Mouse (Mus musculus) kidney, embryonic 16.5 days (tissue): ENCODE measurements around the gene Ccm2. TPM values are rescaled to one million over a fixed set of nuclear protein-coding genes. Genes with fewer than 3 reads are reported as not detected.

Source experiments
- ATAC-seq: fragments of 200-750 bp; cut with Nextera tagmentation; 2 replicates; pipeline ENCODE4 v1.8.0; 2017; ENCODE audit warnings: moderate TSS enrichment; ENCODE audit not compliant: low FRiP score, low TSS enrichment
- H3K27ac ChIP-seq: fragments of 300-500 bp; sonication (generic); 2 replicates; pipeline ENCODE4 v1.5.1; 2014; ENCODE audit warnings: low read length
- H3K27me3 ChIP-seq: fragments of 300-500 bp; sonication (generic); 2 replicates; pipeline ENCODE4 v1.6.1; 2014; ENCODE audit warnings: low read length, control low read depth, mixed read lengths; ENCODE audit not compliant: insufficient read depth
- H3K36me3 ChIP-seq: fragments of 300-500 bp; sonication (generic); 2 replicates; pipeline ENCODE4 v1.6.1; 2014; ENCODE audit warnings: low read length, control low read depth, mixed read lengths; ENCODE audit not compliant: insufficient read depth
- H3K4me1 ChIP-seq: fragments of 300-500 bp; sonication (generic); 2 replicates; pipeline ENCODE4 v1.6.1; 2014; ENCODE audit warnings: low read length, control low read depth, mixed read lengths; ENCODE audit not compliant: insufficient read depth
- H3K4me2 ChIP-seq: fragments of 300-500 bp; sonication (generic); replicated peaks from 2 replicates; pipeline ENCODE4 v1.6.1; 2014; ENCODE audit warnings: low read depth, low read length
- H3K4me3 ChIP-seq: fragments of 300-500 bp; sonication (generic); 2 replicates; pipeline ENCODE4 v1.5.1; 2014; ENCODE audit warnings: mild to moderate bottlenecking, low read length
- H3K9ac ChIP-seq: fragments of 300-500 bp; sonication (generic); replicated peaks from 2 replicates; pipeline ENCODE4 v1.6.1; 2014; ENCODE audit warnings: low read length
- H3K9me3 ChIP-seq: fragments of 300-500 bp; sonication (generic); 2 replicates; pipeline ENCODE4 v1.6.1; 2016; ENCODE audit warnings: low read length, control low read depth
- WGBS: fragments of 180-500 bp; shearing (Covaris S2); extraction: QIAGEN DNeasy Blood & Tissue Kit; methylation state at CpG from one replicate; pipeline ENCODE4 v1.1.7; 2014; 5-methylcytosine and 5-hydroxymethylcytosine counted together
- polyA plus RNA-seq: library from polyadenylated mRNA; unstranded; fragments of >200 nt; fragmentation: Nextera tagmentation; extraction: Ambion mirVana; gene quantifications from 2 replicates; pipeline ENCODE4 v1.2.1, GENCODE M21; 2015

Gene Ccm2
- polyA plus RNA-seq, 1 experiment from 2014 or later, result 93.3 TPM

DNA sequence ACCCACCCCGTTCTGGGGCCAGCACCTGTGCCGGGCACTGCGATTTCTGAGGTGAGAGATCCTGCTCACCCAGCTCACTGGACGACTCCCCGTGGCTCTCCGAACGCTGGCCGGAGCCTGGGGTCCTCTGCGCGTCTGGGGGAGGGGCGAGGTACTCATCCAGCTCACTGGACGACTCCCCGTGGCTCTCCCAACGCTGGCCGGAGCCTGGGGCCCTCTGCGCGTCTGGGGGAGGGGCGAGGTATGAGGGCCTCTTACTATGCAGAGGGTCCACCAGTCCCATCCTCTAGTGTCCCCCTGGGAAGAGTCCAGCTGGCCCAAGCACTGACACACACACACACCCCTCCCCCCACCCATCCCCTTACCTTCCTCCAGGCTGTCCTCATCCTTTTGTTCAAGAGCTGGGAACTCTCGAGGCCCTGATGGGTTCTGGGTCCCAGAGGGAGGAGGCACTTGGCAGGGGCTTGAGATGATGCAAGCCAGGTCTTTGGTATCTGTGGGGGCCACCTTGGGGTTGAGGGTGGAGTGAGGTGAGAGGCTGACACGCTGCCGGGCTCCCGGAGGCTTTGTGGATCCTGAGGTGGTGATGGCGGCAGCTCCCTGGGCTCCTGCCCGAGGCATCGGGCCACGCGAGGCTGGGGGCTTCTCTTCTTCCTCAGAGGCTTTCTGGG is 52.5 kb downstream of the Ccm2 start:
- Histone ChIP-seq H3K36me3 (peaks cover 29% of the 10 kb centered on the region), H3K4me2 (0 out of 2 replicates have a peak overlapping the region, but pooled peaks have one; percentile 2), H3K4me3 (no peak overlapping the region), H3K9ac (no peak overlapping the region), H3K27ac (no peak overlapping the region), H3K9me3 (no peaks in the 10 kb centered on the region), H3K4me1 (peaks cover 8% of the 10 kb centered on the region), H3K27me3 (0 out of 2 replicates have a peak, but pooled peaks cover 2% of the 10 kb centered on the region)
- WGBS, result 21% methylated on average over 27 of the region's 27 CpGs
- ATAC-seq, result no peak

DNA sequence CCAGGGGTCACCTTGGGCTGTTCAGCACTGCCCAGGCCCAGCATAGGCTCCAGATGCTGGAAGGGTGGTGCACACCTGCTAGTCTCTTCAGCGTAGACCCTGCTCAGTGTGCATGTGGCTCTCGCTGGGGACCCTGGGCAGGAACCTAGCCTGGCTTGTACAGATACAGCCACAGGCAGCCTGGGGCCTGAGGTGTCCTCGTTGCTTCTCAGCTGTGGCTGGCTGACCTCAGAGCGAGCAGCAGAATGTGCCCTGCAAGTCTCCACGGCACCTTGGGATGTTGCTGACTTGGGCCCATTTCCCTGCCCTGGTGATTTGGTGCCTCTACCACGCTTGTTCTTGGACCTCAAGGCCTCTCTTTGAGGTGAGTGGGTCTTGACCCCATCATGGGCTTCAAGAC is 53.1 kb downstream of the Ccm2 start:
- Histone ChIP-seq H3K27me3 (peaks cover 9% of the 10 kb centered on the region), H3K4me3 (no peak overlapping the region), H3K36me3 (peaks cover 22% of the 10 kb centered on the region), H3K27ac (no peak overlapping the region), H3K4me2 (no peak overlapping the region), H3K4me1 (peaks cover 12% of the 10 kb centered on the region), H3K9me3 (no peaks in the 10 kb centered on the region), H3K9ac (no peak overlapping the region)
- ATAC-seq, result no peak; the same call in 1 of the 2 replicates
- 80% methylated on average over 6 of the region's 6 CpGs for WGBS

DNA sequence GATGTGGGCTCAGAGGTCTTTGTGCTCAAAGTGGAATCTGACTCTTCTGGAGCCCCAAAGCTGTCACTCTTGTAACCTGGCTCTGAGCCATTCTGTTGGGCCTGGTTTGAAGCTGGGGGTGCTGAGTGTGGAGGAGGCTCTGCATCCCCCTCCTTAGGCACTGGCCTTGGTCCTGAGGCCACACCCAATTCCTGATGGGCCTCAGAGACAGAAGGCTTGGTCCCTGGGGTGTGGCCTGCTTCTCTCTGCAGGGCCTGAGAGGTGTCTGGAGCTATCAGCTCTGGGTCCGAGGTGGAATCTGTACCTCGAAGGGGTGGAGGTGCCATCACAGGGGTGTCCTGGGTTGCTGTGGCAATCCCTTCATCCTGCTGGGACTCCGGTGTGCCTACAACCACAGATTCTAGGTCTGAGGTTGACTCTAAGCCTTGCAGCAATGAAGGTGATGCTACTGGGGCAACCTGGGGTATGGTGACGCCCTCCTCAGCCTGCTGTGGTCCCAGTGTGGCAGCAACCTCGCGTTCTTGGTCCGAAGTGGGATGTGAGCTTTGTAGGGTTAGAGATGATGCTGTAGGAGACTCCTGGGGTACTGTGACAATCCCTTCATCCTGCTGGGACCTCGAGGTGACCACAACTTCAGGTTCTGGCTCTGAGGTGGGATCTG is 53.7 kb downstream of the Ccm2 start:
- no peak for ATAC-seq
- Histone ChIP-seq H3K9ac (no peak overlapping the region), H3K4me2 (no peak overlapping the region), H3K27ac (no peak overlapping the region), H3K36me3 (peaks cover 18% of the 10 kb centered on the region), H3K9me3 (no peaks in the 10 kb centered on the region), H3K27me3 (peaks cover 15% of the 10 kb centered on the region), H3K4me1 (peaks cover 16% of the 10 kb centered on the region), H3K4me3 (no peak overlapping the region)
- 87% methylated on average over 8 of the region's 8 CpGs for WGBS

DNA sequence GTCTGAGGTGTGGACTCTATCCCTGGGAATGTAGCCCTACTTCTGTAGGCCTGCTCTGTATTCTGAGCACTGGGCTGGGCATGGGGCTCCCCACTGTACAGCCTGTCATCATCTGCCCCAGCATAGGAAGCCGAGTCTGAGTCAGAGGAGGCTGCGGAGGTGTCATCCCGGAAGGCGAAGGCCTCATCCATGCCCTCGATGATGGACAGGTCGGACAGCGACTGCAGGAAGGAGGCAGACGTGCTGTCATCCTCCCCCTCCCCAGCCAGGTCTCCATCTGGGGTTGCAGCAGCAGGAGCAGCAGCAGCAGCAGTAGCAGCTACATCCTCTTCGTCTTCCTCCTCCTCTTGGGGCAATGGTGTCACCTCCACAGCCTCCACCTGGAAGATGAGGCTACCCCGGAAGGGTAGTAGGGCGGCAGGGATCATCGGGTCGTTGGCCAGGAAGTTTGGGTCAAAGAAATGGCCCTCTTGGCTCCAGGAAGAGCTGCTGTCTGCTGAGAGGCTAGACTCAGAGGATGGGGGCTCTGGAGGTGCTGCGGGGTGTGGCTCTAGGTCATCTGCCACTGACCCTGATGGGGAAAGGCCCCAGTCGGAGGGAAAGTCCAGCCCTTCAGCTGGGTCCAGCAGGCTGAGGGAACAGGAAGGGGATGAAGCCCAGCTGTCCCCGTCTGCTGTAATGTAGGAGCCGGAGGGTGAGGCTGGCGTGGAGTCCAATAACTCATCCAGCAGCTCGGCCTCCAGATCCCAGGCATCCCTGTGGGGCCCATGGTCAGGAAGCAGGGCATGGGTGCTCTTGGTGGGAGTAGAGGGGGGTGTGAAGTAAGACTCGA is 55.2 kb downstream of the Ccm2 start:
- Histone ChIP-seq H3K27ac (no peak overlapping the region), H3K4me3 (no peak overlapping the region), H3K4me2 (no peak overlapping the region), H3K27me3 (peaks cover 29% of the 10 kb centered on the region), H3K9ac (no peak overlapping the region; the same call in 1 of the 2 replicates), H3K9me3 (no peaks in the 10 kb centered on the region), H3K4me1 (peaks cover 19% of the 10 kb centered on the region), H3K36me3 (peaks cover 3% of the 10 kb centered on the region; the same call in 1 of the 2 replicates)
- 48% methylated on average over 20 of the region's 20 CpGs for WGBS
- no peak for ATAC-seq

DNA sequence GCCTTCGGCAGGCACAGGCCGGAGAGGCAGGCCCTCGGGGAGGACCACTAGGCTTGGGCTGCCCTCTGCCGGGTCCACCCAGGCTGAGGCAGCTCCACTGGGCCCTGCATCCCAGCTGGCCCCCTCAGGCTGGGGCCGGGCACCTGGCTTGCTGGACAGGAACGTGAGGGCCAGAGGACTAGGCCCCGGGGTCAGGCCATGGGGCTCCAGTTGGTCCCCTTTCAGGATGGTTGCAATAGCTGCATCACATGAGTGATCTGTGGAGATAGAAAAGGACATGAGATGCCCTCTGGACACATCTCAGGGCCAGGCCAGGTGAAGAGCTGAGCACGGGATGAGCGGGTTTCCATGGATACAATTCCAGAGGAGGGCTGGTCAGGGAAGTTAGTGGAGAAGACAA is 56.0 kb downstream of the Ccm2 start:
- Histone ChIP-seq H3K27ac (no peak overlapping the region), H3K27me3 (peaks cover 31% of the 10 kb centered on the region), H3K36me3 (no peaks in the 10 kb centered on the region; the same call in 1 of the 2 replicates), H3K9me3 (no peaks in the 10 kb centered on the region), H3K4me2 (no peak overlapping the region), H3K4me1 (peaks cover 19% of the 10 kb centered on the region), H3K9ac (no peak overlapping the region), H3K4me3 (no peak overlapping the region)
- ATAC-seq, result no peak
- 84% methylated on average over 9 of the region's 9 CpGs for WGBS

DNA sequence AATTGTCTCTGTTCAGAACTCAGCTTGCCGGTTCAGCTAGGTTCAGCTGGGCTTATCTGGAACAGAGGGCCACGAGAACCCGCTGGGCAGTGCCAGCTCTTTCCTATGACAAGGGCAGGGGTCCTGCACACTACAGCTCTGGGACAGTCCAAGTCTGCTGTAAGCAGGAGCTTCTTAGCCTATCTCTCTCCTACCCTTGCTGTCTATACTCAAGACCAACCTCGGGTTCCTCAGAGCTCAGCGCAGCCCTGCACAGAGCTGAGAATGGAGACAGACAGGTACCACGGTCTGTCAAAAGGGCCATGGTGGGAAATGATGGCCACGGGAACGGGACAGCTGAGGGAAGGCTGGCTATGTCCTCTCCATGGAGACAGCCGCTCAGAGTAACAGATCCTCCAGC is 56.5 kb downstream of the Ccm2 start:
- H3K4me3 ChIP-seq, result no peak overlapping the region
- peaks cover 19% of the 10 kb centered on the region for H3K4me1 ChIP-seq
- no peaks in the 10 kb centered on the region for H3K9me3 ChIP-seq
- H3K36me3 ChIP-seq, result no peaks in the 10 kb centered on the region
- H3K4me2 ChIP-seq, result no peak overlapping the region
- WGBS, result 80% methylated on average over 9 of the region's 9 CpGs
- no peak overlapping the region for H3K9ac ChIP-seq
- no peak overlapping the region for H3K27ac ChIP-seq
- no peak for ATAC-seq
- H3K27me3 ChIP-seq, result peaks cover 31% of the 10 kb centered on the region

DNA sequence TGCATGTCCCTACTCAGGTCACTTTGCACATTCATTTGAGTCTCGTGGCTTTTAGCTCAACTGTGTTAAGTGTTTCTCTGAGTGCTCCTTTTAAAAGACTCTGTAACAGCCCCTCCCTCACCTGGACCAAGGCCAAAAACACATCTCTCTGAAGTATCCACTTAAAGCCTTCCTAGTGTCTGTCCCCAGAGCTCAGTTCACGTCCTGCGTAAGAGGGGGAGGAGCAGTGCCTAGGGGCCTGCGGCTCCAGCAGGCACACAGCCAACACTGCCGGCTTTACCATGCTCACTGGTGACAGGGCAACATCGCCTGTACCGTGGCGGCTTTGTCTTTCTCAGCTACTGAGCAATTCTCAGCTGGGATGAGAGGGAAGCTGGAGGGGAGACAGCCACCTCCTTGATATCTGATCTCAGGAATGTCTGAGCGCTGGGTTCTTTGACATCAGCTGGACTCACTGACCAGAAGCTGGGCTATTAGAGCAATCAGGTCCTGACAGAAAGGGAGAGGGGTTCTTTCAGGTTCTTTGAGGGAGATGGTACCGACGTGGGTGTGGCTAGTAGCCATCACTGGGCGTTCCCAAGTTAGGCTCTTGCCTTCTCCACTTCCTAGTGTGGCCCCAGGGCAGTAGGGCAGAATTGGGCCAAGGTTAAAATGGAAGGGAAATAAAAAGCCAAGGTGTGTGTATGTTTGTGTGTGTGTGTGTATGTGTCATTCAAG is 57.4 kb downstream of the Ccm2 start:
- peaks cover 31% of the 10 kb centered on the region for H3K27me3 ChIP-seq
- 0 out of 2 replicates have a peak overlapping the region, but pooled peaks have one; percentile 16 for H3K4me2 ChIP-seq
- H3K4me1 ChIP-seq, result peaks cover 14% of the 10 kb centered on the region
- 0 out of 2 replicates have a peak overlapping the region, but pooled peaks have one; percentile 15 for H3K9ac ChIP-seq
- WGBS, result 11% methylated on average over 12 of the region's 12 CpGs
- no peak overlapping the region for H3K4me3 ChIP-seq
- no peaks in the 10 kb centered on the region for H3K36me3 ChIP-seq
- peak; percentile 27; the same call in 1 of the 2 replicates for ATAC-seq
- H3K9me3 ChIP-seq, result no peaks in the 10 kb centered on the region
- H3K27ac ChIP-seq, result no peak overlapping the region

DNA sequence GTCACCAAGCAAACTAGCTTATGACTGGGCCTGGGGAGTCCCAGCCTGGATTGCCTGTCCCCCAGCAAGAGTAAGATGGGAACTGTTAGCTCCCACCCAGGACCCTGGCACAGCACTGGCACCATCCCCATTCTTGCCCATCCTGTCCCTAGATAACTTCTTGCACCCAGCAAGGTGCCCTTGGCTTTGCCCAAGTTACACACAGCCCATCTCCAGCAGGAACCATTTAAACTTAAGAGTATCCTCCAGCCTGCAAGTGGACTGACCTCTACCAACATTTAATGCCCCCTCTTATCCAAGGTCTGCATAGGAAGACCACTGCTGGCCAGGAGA is 57.9 kb downstream of the Ccm2 start:
- H3K4me1 ChIP-seq, result peaks cover 14% of the 10 kb centered on the region
- H3K27me3 ChIP-seq, result peaks cover 31% of the 10 kb centered on the region
- no peak for ATAC-seq
- H3K9ac ChIP-seq, result no peak overlapping the region
- no peak overlapping the region for H3K27ac ChIP-seq
- H3K4me3 ChIP-seq, result no peak overlapping the region
- no peaks in the 10 kb centered on the region for H3K9me3 ChIP-seq
- H3K36me3 ChIP-seq, result no peaks in the 10 kb centered on the region
- H3K4me2 ChIP-seq, result no peak overlapping the region

DNA sequence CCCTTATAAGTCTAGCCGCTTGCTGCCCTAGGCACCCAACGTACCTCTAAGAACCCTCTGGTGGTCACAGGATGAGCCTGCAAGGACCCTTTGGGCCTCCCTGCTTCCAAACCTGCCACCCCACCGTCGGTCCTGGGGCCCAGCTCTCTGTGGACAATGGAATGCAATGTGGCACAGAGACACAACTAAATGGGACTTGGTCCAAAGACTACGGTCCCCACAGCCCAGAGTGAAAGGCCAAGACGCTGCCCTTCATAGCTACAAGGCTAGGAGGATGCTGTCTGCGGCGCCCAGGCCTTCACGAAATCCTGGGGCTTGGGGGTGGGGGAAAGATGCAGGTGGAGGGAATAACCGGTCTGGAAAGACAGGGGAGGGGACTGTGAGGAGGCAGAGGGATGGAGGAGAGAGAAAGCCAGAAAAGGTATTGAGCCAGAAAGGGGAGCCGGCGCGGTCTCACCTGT is 58.4 kb downstream of the Ccm2 start:
- H3K4me3 ChIP-seq, result peak overlapping the region; percentile 42
- H3K27me3 ChIP-seq, result peaks cover 31% of the 10 kb centered on the region
- H3K4me1 ChIP-seq, result peaks cover 14% of the 10 kb centered on the region
- no peak for ATAC-seq
- H3K4me2 ChIP-seq, result peak overlapping the region; percentile 66
- H3K36me3 ChIP-seq, result no peaks in the 10 kb centered on the region
- H3K9ac ChIP-seq, result peak overlapping the region; percentile 4; the same call in 1 of the 2 replicates
- WGBS, result 14% methylated on average over 13 of the region's 13 CpGs
- H3K9me3 ChIP-seq, result no peaks in the 10 kb centered on the region
- H3K27ac ChIP-seq, result no peak overlapping the region
